Mouse (Mus musculus): ENCODE measurements around the gene B3glct. TPM values are rescaled to one million over a fixed set of nuclear protein-coding genes. Genes with fewer than 3 reads are reported as not detected.

Gene B3glct
- total RNA-seq, 2 experiments from 2014 or later: 13.5 to 14.7 TPM

- intact Hi-C loops (cut with DNase I): no loop called here
Measured at GRCm38 (mm10) chr5:149659414-149659780, 18.6 kb upstream of the B3glct start.

GRCm38 (mm10) chr5:149661428-149661827, 16.6 kb upstream of the B3glct start:
- intact Hi-C loops (cut with DNase I): no loop called here
- DNase-seq (ENCODE audit: low spot score in 2 of 2): no peak

More at GRCm38 (mm10) chr5:149659414-149659780, 18.6 kb upstream of the B3glct start:
- DNase-seq (ENCODE audit: low spot score in 2 of 2): no peak

DNA sequence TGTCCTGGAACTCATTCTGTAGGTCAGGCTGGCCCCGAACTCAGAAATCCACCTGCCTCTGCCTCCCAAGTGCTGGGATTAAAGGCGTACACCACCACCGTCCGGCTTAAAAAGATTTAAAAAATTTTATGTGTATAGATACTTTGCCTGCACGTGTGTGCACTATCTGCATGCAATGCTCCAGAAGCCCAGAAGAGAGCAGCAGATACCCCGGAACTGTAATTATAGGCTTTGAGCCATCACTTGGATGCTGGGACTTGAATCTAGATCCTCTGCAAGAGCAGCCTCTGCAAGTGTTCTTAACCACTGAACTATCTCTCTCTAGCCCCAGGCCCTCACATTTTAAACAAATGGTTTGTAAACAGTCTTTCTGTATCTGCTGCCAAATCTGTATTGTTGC, 15.1 kb upstream of the B3glct start:
- DNase-seq (ENCODE audit: low spot score in 2 of 2): no peak
- intact Hi-C loops (cut with DNase I): no loop called here

GRCm38 (mm10) chr5:149663417-149663816, 14.6 kb upstream of the B3glct start:
- DNase-seq (ENCODE audit: low spot score in 2 of 2): no peak
- intact Hi-C loops (cut with DNase I): no loop called here

GRCm38 (mm10) chr5:149677196-149677595, 834 bp upstream of the B3glct start:
- intact Hi-C loops (cut with DNase I): loop anchor here (5.0 to 10.0 kb wide), 3 partner anchors 40 to 338 kb away; partner anchors contain the start of genes Hsph1 and Rxfp2
- no peak for DNase-seq (ENCODE audit: low spot score in 2 of 2)

DNA sequence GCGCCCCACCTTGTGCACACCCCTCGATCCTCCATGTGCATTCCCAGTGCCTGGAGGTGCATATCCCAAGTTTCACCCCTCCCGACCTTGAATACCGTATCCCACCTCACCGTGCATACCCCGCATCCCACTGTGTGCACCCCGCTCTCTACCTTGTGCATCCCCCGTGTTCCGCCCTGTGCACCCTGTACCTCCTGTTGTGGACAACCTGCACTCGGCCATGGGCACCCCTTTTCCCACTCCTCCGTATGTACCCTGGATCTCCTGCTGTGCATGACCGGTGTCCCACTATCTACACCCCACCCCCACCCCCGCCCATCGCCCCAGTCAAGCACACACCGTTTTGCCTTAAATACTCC, 939 bp downstream of the B3glct start:
- DNase-seq (ENCODE audit: low spot score in 2 of 2): no peak
- intact Hi-C loops (cut with DNase I): loop anchor here (5.0 to 10.0 kb wide), 3 partner anchors 42 to 336 kb away; partner anchors contain the start of genes Hsph1 and Rxfp2

- intact Hi-C loops (cut with DNase I): loop anchor here (5.0 to 10.0 kb wide), 3 partner anchors 42 to 335 kb away; partner anchors contain the start of genes Hsph1 and Rxfp2
- no peak for DNase-seq (ENCODE audit: low spot score in 2 of 2)
Measured at GRCm38 (mm10) chr5:149679362-149679761, 1.3 kb downstream of the B3glct start.

DNA sequence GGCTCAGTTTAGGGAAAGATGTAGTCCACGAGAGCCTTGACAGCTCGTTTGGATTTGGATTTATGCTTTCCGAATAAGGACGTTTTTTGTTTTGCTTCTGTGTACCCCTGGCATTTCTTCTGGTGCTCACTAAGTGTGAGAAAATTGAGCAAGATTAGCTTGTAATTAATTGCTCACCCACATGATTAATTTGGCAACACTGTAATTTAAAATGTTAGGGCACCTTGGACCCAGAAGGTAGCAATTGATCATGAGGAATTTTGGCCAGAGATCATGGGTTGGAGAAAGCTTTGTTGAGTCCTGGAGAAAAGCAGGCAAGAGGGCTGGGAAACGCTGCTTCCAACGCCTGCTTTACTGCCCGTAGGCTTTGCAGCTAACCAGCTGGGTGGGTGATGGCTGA, 1.9 kb downstream of the B3glct start:
- DNase-seq (ENCODE audit: low spot score in 2 of 2): no peak
- intact Hi-C loops (cut with DNase I): loop anchor here (5.0 to 10.0 kb wide), 3 partner anchors 43 to 335 kb away; partner anchors contain the start of genes Hsph1 and Rxfp2

DNA sequence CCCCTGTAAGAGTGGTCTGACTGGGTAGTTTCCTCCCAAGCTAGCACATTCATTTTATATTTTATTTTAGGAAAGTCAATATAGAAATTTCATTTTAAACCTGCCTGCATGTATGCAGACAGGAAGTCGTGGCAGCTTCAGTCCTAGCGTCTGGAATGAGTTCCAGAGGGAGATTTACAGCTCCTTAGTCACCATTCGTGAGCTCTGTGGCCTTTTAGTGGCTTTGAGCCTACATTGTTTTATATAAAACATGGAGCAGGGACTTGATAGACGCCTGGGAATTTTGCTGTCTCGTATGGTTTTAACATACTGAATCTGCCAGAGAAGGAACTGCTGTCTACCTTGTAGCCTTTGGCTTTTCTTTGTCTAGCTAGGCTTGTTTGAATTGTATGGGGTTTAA, 2.9 kb downstream of the B3glct start:
- DNase-seq (ENCODE audit: low spot score in 2 of 2): no peak
- intact Hi-C loops (cut with DNase I): no loop called here

- intact Hi-C loops (cut with DNase I): no loop called here
- no peak for DNase-seq (ENCODE audit: low spot score in 2 of 2)
Measured at GRCm38 (mm10) chr5:149689860-149690259, 11.8 kb downstream of the B3glct start.

- DNase-seq (ENCODE audit: low spot score in 2 of 2): peak; percentile 40 to 65
- intact Hi-C loops (cut with DNase I): no loop called here
Measured at GRCm38 (mm10) chr5:149692548-149692947, 14.5 kb downstream of the B3glct start.

DNA sequence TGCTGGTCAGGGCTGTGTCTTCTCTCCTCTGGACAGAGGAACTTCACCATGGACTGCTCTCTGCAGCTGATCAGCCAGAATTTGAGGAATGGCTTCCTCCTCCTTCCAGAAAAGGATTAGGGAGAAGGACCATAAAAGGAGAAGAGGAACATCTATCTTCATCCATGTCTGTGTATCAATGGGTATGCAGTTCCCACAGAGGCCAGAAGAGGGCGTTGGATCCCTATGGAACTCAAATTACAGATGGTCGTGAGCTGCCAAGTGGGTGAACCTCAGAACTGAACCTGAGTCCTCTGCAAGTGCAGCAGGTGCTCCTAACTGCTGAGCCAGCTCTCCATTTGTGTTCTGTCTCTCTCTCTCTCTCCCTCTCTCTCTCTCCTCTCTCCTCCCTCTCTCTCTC, 15.2 kb downstream of the B3glct start:
- intact Hi-C loops (cut with DNase I): no loop called here

DNA sequence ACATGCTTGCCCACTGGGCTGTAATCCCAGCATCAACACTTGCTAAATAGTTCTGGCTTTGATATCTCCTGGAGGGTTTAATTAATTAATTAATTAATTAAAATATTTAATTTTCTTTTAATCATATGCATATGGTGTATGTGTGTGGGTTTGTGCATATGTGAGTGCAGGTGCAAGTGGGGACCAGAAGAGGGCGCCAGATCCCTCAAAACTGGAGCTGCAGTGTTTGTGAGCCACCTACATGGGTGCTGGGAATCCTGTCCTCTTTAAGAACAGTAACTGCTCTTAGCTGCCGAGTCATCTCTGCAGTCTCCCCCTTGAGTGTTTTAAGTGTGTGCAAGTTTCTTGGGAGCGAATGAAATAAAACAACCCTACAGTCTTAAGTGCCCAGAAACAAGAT, 15.9 kb downstream of the B3glct start:
- DNase-seq (ENCODE audit: low spot score in 2 of 2): no peak
- intact Hi-C loops (cut with DNase I): no loop called here

More for the DNA sequence above, 15.2 kb downstream of the B3glct start:
- no peak for DNase-seq (ENCODE audit: low spot score in 2 of 2)

GRCm38 (mm10) chr5:149695077-149695750, 17.2 kb downstream of the B3glct start:
- intact Hi-C loops (cut with DNase I): no loop called here
- no peak for DNase-seq (ENCODE audit: low spot score in 2 of 2)

- intact Hi-C loops (cut with DNase I): no loop called here
- DNase-seq (ENCODE audit: low spot score in 2 of 2): no peak
Measured at GRCm38 (mm10) chr5:149702770-149703169, 24.7 kb downstream of the B3glct start.

DNA sequence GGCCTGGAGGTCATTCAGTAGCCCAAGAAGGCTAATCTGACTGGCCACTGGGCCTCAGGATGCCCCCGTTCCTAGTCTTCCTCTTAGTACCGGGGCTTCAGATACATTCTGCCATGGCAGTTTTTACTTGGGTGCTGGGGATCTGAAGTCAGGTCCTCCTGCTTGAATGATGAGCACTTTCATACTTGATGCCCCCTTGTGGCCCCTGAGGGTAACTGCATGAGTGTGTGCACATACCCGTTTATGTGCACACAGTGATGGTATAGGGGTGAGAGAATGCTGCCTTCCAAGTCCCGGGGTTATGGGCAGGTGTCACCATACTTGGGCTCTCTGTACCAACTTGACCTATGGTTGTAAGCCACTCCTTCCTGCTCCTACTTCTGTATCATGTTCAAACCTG, 33.5 kb downstream of the B3glct start:
- DNase-seq (ENCODE audit: low spot score in 2 of 2): no peak
- intact Hi-C loops (cut with DNase I): loop anchor here (10.0 kb wide), 2 partner anchors 313 to 363 kb away; no protein-coding TSS in a partner anchor

DNA sequence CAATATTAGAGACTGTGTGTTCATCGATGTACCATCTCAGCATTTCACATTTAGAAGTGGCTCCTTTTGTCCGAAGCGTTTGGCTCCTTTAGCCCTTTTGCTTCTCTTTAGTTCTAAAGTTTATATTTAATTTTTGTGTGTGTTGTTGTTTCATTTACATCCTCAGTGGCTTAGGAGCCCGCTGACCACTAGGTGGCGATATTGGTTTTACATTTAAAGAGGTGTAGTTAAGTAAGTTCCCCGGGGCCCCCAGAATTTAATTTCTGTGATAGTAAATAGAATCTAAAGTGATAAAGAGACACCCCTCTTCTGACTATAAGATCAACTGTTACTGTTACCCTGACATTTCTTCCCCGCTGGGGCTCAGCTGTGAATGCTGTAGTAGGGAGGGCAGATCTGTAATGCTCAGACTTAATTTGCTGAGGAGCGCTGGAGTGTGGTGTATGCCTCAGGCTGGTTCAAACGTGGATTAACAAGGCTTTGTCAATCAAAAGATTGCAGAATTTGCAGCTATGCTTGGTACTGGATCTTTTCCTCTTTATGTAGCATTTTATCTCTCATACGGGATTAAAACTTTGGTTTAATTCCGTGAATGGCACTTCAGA, 35.2 kb downstream of the B3glct start:
- no peak for DNase-seq (ENCODE audit: low spot score in 2 of 2)
- intact Hi-C loops (cut with DNase I): loop anchor here (2.0 to 10.0 kb wide), 3 partner anchors 138 to 362 kb away; no protein-coding TSS in a partner anchor

GRCm38 (mm10) chr5:149713834-149714233, 35.8 kb downstream of the B3glct start:
- intact Hi-C loops (cut with DNase I): loop anchor here (2.0 to 10.0 kb wide), 3 partner anchors 137 to 361 kb away; no protein-coding TSS in a partner anchor

DNA sequence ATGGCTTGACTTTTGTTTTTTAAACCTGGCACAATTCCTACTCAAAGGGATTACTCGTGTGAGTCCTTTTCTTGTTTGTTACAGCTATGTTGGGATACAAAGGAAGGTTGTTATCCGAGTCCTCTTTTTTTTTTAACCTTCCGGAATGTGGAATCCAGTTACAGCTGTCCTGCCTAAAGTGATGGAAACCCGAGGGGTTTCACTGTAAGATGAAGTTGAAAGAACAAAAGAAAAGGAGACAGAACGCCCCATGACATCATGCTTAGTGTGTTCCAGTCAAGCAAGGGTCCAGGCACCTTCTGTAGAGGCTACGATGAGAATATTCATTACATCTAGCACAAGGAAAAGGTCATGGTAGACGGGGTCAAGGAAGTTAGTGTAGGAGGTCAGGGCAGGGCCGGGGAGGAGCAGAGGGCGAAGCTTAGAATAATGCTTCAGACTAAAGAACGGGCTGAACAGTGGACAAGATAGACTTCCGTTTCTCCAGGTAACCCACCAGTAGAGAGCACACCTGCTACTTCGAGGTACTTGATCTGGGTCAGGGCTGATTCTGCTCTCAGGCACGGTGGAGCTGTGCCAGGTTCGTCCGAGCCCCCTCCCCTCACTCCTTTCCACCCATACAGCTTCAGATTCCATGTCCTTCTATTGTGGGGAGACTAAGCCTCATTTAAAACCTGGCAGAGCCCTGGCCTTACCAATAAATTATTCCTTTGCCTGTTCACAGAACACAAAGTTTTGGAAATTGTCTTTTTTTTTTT, 37.7 kb downstream of the B3glct start:
- no peak for DNase-seq (ENCODE audit: low spot score in 2 of 2)
- intact Hi-C loops (cut with DNase I): loop anchor here (10.0 kb wide), 2 partner anchors 309 to 359 kb away; no protein-coding TSS in a partner anchor

More at GRCm38 (mm10) chr5:149713834-149714233, 35.8 kb downstream of the B3glct start:
- DNase-seq (ENCODE audit: low spot score in 2 of 2): no peak

GRCm38 (mm10) chr5:149716329-149716690, 38.3 kb downstream of the B3glct start:
- no peak for DNase-seq (ENCODE audit: low spot score in 2 of 2)
- intact Hi-C loops (cut with DNase I): loop anchor here (10.0 kb wide), 2 partner anchors 308 to 358 kb away; no protein-coding TSS in a partner anchor
